Mouse (Mus musculus) cerebellum, adult (tissue): ENCODE data around the gene Prm2.
A peak's percentile ranks its signal among the peaks of the same experiment; 100 is the strongest.

Experiments used
- ATAC-seq: cut with Nextera tagmentation; 2 replicates; pipeline ENCODE4 v1.9.2; 2017; ENCODE audit warnings: mild to moderate bottlenecking, moderate library complexity, mixed read lengths; ENCODE audit not compliant: insufficient number of reproducible peaks, low FRiP score, low TSS enrichment

Gene Prm2

DNA sequence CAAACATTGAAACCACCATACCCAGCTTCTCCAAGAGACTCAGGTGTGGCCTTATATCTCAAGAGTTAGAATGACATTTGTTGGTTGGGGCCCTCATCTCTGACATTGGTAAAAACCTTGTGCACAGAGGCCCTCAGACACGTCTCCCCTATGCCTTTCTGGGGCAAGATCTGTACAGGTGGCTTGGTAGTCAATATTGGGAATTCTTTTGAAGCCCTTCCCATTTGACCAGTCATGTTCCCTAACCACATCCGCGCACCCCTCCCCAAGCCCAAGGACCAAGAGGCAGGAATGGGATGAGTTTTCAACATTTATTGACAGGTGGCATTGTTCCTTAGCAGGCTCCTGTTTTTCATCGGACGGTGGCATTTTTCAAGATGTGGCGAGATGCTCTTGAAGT, at the start of gene Prm2:
Gene Prm2, minus strand, starts transcription at position 101 of the 400 bp plus-strand sequence.
- ATAC-seq: no peak

DNA sequence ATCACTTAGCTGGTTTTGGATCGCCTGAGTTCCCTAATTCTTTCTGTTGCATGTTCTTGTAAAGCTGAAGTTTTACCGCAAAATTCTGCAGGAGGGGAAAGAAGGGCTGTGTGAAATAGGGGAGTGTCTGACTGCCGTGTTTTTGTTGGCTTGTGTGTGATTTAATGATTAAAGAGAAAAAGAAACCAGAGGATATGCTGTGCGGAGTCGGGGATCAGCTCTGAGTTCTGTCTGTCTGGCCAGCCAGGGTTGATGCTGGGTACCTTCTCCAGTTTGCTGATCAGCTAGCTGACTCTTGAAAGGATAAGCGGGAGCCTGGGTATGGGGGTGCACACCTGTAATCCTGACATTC, 48.4 kb upstream of the Prm2 start:
- no peak for ATAC-seq

DNA sequence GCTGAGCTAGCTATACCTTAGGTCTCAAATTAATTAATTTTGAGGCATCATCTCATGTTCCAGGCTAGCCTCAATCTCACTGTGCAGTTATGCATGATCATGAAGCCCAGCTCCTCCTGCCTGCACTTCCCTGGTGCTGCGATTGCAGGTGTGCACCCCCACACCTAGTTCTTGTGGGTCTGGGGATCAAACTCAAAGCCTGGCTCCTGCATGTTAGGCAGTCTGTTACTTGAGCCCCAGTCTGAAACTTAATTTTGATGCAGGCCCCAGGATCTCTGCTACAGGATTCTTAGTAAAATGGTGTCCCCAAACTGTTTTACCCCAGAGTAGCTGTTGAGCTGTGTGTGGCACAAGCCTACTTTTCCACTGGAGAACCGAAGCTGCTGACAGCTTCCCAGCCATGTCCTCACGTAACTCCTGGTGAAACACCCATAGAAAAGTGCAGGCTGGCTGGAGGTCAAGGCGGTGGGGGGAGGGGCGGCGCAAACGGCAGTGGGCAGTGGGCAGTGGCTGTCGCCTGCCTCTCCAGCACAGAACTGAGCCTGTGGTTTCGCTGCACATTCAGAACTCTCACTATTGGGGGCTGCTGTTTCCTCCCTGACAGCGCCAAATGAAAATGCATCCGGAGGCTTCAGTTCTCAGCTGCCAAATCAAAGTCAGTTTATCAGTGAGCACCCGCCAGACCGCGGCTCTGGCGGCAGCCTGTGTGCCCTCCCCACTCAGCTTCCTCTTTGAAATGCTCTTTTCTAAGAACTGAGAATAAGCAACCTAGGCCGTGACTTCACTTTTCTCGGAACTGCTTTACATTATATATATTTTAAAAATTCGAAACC, 47.8 kb upstream of the Prm2 start:
- no peak for ATAC-seq

GRCm38 (mm10) chr16:10842282-10842855, 46.4 kb upstream of the Prm2 start:
- no peak for ATAC-seq

GRCm38 (mm10) chr16:10840018-10840417, 44.1 kb upstream of the Prm2 start:
- no peak for ATAC-seq

DNA sequence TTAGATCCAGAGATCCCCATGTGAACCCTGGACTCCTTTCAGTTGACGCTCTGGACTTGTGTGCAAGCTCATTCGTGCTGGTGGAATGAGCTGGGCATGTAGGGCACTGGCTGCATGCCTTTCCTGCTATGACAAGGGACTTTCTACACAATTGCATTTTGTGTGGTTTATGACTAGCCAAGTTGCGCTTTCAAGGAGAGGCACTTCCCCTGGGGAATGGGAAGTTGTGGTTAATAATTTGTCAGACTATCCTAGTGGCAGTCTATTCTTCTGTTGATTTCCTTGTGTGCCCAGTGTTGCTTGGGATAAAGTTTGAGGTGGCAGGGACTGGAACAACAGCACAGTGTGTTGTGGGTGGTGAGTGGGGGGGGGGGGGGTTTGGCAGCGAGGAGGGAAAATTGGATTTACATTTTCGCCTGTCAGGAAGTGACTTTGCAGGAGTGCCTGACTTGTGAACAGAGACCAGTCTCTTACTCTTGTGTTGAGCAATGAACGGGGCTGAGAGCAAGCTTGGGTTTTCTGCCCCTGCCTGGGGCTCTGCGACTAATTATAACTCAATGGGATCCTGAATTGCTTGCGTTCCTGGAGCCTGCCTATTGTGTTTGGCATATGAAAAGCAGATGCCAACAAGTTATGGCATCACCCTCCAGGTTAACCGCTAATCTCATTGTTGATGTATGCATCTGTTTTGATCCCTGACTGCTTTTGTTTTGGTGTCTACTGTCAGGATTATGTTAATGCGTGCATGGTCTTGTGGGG, 42.7 kb upstream of the Prm2 start:
- ATAC-seq: no peak

DNA sequence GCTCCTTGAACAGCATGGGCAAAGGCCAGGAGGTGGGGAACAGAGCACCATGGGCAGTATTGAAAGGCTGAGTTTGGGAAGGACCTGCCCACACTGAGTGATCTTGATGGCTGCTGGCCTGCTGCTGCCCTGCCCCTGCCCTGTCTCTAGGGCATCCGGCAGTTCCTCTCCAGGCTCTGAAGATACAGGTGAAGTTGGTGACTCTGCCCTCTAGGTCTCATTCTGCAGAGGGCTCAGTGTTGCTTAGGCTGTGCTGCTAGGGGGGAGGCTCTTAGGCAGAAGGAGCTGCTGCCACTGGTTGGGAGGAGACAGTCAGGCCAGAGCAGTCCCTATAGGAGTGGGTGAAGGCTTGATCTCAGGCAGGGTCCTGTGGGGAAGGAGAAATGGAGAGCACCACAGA, 42.0 kb upstream of the Prm2 start:
- no peak for ATAC-seq

DNA sequence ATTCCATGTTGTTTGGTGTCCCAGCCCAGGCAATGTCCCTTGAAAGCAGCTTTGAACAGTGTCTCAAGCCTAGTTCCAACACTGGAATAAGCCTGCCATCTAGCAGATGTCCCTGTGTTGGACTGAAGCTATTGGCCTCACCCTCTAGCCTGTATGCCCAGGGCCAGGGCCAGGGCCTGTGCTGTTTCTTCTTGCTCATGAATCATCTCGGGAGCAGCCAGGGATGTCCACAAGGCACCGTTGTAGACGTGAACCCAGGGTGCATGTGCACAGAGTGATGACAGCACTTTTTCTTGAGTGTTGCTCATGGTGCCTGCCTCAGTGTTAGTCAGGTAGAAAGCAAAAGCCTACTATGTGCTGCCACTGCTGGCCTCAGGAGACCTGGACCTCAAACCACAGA, 41.3 kb upstream of the Prm2 start:
- ATAC-seq: no peak

- no peak for ATAC-seq
Observed at GRCm38 (mm10) chr16:10836388-10836787, 40.5 kb upstream of the Prm2 start.

DNA sequence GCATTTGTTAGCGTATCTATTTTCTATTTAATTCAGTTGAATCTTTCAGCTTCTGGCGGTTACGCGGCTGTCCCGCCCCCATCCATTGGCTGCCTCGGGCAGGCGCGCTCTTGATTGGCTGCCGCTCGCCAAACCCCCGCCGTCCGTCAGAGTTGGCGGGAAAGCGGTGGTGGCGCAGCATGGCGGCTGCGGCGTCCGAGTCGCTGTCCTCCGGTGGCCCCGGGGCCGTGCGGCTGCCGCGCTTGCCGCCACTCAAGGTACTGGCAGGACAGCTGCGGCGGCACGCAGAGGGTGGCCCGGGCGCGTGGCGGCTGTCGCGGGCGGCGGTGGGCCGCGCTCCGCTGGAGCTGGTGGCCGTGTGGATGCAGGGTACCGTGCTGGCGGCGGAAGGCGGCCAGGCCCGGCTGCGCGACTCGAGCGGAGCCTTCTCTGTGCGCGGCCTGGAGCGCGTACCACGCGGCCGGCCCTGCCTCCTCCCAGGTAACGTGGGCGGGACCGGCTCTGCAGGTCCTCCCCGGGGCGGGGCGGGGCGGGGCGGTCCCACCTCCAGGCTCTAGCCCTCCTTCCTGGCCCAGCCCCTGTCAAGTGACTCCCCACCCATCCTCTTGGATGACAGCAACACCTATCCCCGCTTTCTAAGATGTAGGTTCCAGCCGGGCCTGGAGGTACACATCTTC, 39.1 kb upstream of the Prm2 start, which contains the start of gene Rmi2:
Gene Rmi2, plus strand, starts transcription at position 149 of the 677 bp plus-strand sequence.
- ATAC-seq: peak; percentile 91

DNA sequence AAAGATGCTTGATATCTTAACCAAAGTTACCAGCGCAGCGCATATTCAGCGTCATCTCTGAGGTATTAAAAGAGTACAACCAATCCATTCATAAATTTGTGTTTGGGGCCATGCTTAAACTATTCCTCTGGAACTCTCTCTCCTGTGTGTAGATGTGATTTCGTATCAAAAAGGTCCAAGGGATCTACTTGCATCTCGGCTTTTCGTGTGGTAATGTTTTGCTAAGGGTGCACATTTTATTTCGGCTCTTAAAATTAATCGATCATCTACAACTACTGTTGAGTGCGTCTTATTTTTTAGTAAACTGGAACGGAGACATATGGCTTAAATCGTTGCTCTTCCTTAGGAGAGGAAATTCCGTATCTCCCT, 38.6 kb upstream of the Prm2 start:
- ATAC-seq: no peak

- ATAC-seq: no peak
Observed at GRCm38 (mm10) chr16:10828461-10828805, 32.5 kb upstream of the Prm2 start.

DNA sequence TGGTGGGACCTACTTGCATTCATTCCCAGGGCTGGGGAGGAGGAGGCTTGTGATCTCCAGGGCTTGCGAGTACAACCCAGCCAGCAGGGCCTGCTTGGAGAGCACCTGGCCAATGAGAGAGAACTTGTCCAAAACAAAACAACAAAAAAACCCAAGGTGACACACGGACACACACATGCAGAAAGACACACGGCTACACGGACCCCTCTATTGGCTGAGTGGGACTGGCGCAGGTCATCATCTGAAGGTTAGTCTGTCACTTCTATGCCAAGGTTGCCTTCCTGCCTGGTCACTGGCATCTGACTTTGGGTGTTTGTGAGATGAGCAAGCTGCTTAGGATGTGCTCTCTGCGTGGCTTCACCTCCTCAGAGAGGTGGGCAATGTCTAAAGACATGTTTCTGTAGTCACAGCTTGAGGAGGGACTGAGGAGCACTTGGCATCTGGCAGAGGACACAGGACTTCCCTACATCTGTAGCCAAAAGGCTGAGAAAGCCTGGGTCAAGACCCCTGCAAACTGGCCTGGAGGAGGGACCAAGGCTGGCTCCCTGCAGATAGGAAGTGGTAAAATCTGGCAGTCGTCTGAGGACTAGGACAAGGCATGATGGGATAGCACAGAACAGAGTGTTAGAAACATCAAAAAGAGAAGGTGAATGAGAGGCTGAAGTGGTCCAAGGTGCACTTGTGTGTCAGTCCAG, 32.0 kb upstream of the Prm2 start:
- no peak for ATAC-seq

DNA sequence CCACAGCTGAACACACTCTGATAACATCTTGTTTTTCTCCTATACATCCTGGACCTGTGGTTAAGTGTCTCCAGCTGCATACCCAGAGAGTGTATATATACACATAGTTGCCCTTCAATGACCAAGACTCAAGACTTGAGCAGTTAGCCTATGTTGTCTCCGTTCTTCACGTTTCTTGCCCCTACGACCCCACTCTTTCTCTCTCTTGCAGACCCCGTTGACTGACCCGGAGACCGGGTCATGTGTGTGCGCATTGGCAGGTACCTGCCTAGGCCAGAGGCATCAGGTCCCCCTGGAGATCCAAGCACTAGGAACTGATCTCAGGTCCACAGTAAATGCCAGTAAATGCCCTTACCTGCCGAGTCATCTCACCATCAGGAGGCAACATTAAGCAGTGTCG, 31.3 kb upstream of the Prm2 start:
- ATAC-seq: no peak

DNA sequence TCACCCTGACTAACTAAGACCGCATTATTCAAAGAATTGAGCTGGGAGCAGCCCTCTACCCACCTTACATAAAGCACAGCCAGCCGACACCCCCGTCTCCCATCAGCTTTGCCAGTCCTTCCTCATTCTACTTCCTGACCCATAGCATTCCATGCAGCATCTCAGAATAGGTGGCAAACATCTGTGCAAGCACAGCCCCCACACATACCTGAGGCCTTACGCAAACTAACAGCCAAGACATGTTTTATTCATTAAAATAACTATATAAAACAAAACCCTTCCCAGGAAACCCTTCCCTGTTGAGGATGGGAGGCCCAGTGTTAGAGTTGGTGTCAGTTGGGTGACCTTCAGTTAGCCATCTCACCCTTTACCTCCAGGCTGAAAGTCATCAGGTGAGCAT, 29.9 kb upstream of the Prm2 start:
- ATAC-seq: no peak

- no peak for ATAC-seq
Observed at GRCm38 (mm10) chr16:10824536-10824935, 28.6 kb upstream of the Prm2 start.

- no peak for ATAC-seq
Observed at GRCm38 (mm10) chr16:10821387-10821786, 25.5 kb upstream of the Prm2 start.

DNA sequence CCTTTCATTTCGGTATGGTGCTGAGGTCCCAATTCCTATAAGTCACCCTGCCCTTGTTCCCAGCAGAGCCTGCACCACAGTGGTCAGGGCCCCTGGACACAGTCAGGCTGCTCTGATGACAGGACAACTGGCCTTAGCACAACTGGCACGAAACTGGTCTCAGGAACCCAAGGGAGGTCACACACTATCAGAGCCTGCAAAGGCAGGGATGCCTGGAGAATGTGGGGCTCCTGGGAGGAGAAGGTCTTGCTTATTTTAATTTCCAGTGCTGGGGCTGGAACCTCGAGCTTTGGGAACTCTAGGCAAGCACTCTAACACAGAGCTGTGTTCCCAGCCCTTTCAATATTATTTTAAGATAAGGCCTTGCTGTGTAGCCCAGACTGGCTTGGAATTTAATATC, 24.0 kb upstream of the Prm2 start:
- no peak for ATAC-seq

DNA sequence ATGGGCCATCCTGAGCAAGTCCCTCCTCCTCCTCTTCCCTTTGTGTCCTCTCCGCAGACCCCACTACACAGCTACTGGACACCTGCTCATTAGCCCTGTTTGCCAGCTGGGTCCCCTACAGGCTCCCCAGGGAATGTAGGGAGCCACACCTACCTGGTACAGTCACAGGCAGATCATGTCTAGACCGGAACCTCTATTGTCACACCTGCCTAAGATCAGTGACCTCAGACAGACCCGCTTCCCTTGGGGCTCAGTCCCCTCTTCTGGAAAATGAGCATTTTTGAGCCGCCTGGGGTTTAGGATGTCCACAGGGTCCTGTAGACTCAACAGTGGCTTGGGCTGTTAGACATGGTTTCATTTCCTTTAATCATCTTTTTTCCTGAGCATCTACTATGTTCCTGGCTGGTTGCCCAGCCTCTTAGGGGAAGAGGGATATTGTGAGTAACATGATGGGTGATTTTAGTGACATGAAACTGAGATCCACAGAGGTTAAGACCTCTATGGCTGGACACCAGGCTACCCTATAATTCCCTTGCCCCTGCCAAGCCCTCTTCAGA, 22.7 kb upstream of the Prm2 start:
- no peak for ATAC-seq

- no peak for ATAC-seq
Observed at GRCm38 (mm10) chr16:10814864-10815263, 18.9 kb upstream of the Prm2 start.
